Mouse (Mus musculus): ENCODE data around the gene Ndrg2. TPM values are rescaled to one million over a fixed set of nuclear protein-coding genes. Genes with fewer than 3 reads are reported as not detected.

The Ndrg2 gene
- polyA plus RNA-seq (2014; fragmentation: Nextera tagmentation; extraction: Ambion mirVana) = 7.5 and 10.6 TPM in 2 replicates

DNA sequence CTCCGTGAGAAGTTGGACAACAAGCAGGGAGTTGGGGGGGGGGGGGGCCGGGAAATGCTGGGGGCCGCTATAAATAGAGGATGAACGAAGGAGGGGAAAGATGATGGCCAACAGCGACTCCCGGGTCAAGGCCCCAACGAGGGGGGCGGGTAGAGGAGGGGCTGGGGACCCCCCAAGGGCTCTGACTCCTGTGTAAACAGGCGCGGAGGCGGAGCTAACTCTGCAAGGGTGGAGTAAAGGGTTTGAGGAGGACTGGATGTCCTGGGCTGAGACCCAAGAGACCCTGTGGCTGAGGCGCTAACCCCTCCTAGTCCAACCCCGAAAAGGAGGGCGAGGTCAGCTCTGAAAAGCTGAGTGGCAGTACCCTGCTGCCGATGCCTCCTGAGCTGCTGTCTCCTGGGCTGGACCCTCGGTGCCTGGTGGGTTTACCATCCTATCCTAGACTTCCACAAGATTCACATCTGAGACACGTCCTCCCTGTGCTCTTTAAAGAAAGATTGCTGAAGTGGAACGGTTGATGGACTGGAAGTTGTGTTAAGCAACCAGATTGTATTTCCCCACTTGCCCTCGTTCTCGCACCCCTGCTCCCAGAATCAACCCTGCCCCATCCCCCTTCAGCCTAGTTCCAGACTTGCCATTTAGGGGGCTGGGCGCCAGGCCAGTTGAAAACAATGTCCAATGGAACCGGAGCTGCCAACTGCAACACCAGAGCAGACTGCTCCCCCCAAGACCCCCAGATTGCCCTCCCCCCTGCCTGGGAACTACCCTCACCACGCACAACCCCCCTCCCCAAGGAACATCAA lies at the start of gene Ndrg2:
Gene Ndrg2 (minus strand): TSS at position 199 of the 803 bp plus-strand sequence.
- Histone ChIP-seq H3K4me1 (ENCODE audit: control insufficient read depth, insufficient read depth, low read length) (peaks cover 7% of the 10 kb centered on the region), H3K9ac (ENCODE audit: low read length) (peak within 1 kb of the TSS; percentile 69), H3K4me2 (peak within 1 kb of the TSS; percentile 100), H3K4me3 (ENCODE audit: low read depth, low read length) (peak within 1 kb of the TSS; percentile 56), H3K36me3 (ENCODE audit: control insufficient read depth, insufficient read depth, low read length) (no peaks in the 10 kb centered on the region), H3K27ac (ENCODE audit: low read depth, low read length) (no peak within 1 kb of the TSS; the same call in 1 of the 2 replicates), H3K27me3 (ENCODE audit: control insufficient read depth, insufficient read depth, low read length) (peaks cover 6% of the 10 kb centered on the region), H3K9me3 (ENCODE audit: control insufficient read depth, low read length) (no peaks in the 10 kb centered on the region)
- ATAC-seq (ENCODE audit: low FRiP score) = peak; percentile 74
- 3% methylated on average over 22 of the region's 23 CpGs for WGBS
- DNase-seq (ENCODE audit: low spot score, missing footprints) = peak; percentile 90

DNA sequence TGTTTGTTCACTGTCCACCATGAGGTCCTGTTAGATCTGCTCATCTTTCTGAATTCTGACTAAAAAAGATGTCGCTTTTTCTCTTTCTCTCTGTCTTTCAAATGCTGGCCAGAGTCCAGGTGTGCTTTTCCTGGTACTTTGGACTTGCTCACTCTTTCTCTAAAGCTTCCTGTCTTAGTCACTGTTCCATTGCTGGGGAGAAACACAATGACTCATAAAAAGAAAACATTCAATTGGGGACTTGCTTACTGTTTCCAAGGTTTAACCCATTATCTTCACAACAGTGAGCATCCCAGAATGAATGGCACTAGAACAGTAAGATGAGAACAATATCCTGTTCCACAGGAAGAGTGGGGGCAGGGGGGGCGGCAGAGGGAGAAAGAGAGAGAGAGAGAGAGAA lies 46.4 kb upstream of the Ndrg2 start:
- no peak for ATAC-seq (ENCODE audit: low FRiP score)

DNA sequence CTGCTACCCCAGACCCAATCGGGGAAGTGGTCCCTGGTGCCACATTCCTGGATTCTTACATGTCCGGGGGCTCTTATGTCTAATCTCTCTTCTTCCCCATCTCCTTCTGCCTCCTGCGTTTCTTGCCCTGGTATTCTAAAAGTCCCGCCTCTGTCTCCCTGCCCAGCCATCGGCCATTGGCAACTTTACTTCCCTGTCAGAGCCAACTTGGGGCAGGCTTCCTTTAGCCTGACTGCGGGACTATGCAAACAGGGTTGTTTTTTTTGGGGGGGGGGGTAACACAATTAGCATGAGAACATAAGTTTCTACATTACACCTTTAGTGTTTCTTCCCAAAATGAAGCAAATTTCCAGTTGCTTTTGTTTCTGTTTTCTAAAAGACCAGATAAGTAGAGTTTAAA lies 29.4 kb upstream of the Ndrg2 start:
- Histone ChIP-seq H3K27ac (ENCODE audit: low read depth, low read length) (no peak overlapping the region), H3K4me2 (no peak overlapping the region), H3K9me3 (ENCODE audit: control insufficient read depth, low read length) (no peaks in the 10 kb centered on the region), H3K4me1 (ENCODE audit: control insufficient read depth, insufficient read depth, low read length) (no peaks in the 10 kb centered on the region), H3K9ac (ENCODE audit: low read length) (no peak overlapping the region), H3K36me3 (ENCODE audit: control insufficient read depth, insufficient read depth, low read length) (no peaks in the 10 kb centered on the region), H3K4me3 (ENCODE audit: low read depth, low read length) (no peak overlapping the region), H3K27me3 (ENCODE audit: control insufficient read depth, insufficient read depth, low read length) (no peaks in the 10 kb centered on the region)
- ATAC-seq (ENCODE audit: low FRiP score) = no peak
- no peak for DNase-seq (ENCODE audit: low spot score, missing footprints)
- WGBS = 83% methylated on average over 6 of the region's 6 CpGs

More for the DNA sequence above, 46.4 kb upstream of the Ndrg2 start:
- Histone ChIP-seq H3K36me3 (ENCODE audit: control insufficient read depth, insufficient read depth, low read length) (no peaks in the 10 kb centered on the region), H3K4me2 (no peak overlapping the region), H3K9me3 (ENCODE audit: control insufficient read depth, low read length) (no peaks in the 10 kb centered on the region; the same call in 1 of the 2 replicates), H3K4me3 (ENCODE audit: low read depth, low read length) (no peak overlapping the region), H3K4me1 (ENCODE audit: control insufficient read depth, insufficient read depth, low read length) (no peaks in the 10 kb centered on the region), H3K27me3 (ENCODE audit: control insufficient read depth, insufficient read depth, low read length) (no peaks in the 10 kb centered on the region), H3K27ac (ENCODE audit: low read depth, low read length) (no peak overlapping the region), H3K9ac (ENCODE audit: low read length) (no peak overlapping the region)
- DNase-seq (ENCODE audit: low spot score, missing footprints) = no peak
- WGBS = 89% methylated on average over 2 of the region's 2 CpGs

DNA sequence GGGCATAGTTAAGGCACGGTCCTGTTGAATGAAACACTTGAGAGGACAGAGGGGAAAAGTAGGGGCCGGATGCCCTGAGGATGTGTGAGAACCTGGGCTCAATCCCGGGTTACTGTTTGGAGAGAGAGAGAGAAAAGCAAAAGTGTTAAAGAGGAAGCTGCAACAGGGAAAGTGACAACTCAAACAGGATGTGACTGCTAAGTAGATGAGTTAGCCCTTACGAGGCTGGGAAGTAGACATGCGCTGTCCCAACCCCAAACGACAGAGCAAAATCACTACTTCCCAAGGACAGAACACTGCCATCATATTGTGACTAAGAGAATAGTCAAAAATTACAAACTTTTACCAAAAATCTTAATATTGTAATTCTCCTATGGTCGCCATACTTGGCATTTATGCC lies 28.3 kb upstream of the Ndrg2 start:
- 77% methylated on average over 7 of the region's 7 CpGs for WGBS
- ATAC-seq (ENCODE audit: low FRiP score) = no peak
- no peaks in the 10 kb centered on the region for H3K9me3 ChIP-seq (ENCODE audit: control insufficient read depth, low read length)
- H3K9ac ChIP-seq (ENCODE audit: low read length) = no peak overlapping the region
- H3K4me1 ChIP-seq (ENCODE audit: control insufficient read depth, insufficient read depth, low read length) = no peaks in the 10 kb centered on the region
- H3K27ac ChIP-seq (ENCODE audit: low read depth, low read length) = no peak overlapping the region
- DNase-seq (ENCODE audit: low spot score, missing footprints) = no peak
- H3K4me3 ChIP-seq (ENCODE audit: low read depth, low read length) = no peak overlapping the region
- H3K4me2 ChIP-seq = no peak overlapping the region
- no peaks in the 10 kb centered on the region for H3K27me3 ChIP-seq (ENCODE audit: control insufficient read depth, insufficient read depth, low read length)
- no peaks in the 10 kb centered on the region for H3K36me3 ChIP-seq (ENCODE audit: control insufficient read depth, insufficient read depth, low read length)

DNA sequence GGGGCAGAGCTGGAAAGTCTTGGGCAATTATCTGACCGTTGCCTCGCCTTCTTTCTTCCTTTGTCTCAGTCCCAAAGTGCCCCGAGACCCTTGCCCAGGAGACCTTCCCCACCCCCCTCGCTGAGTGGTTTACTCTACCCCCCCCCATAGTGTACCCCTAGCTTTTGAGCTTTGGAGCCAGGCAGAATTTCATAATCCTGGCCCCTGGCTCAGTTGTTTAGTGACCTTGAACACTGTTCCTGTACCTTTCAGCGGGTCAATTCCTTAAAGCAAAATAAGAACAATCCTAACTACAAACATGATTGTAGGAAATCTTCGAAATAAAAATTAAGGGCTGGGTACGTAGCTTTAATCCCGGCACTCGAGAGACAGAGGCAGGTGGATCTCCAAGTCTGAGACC lies 27.6 kb upstream of the Ndrg2 start:
- 59% methylated on average over 9 of the region's 9 CpGs for WGBS
- Histone ChIP-seq H3K4me1 (ENCODE audit: control insufficient read depth, insufficient read depth, low read length) (no peaks in the 10 kb centered on the region), H3K4me3 (ENCODE audit: low read depth, low read length) (no peak overlapping the region), H3K36me3 (ENCODE audit: control insufficient read depth, insufficient read depth, low read length) (no peaks in the 10 kb centered on the region), H3K9ac (ENCODE audit: low read length) (no peak overlapping the region), H3K27me3 (ENCODE audit: control insufficient read depth, insufficient read depth, low read length) (no peaks in the 10 kb centered on the region), H3K27ac (ENCODE audit: low read depth, low read length) (no peak overlapping the region), H3K9me3 (ENCODE audit: control insufficient read depth, low read length) (no peaks in the 10 kb centered on the region), H3K4me2 (no peak overlapping the region)
- DNase-seq (ENCODE audit: low spot score, missing footprints) (no peak), ATAC-seq (ENCODE audit: low FRiP score) (no peak)

DNA sequence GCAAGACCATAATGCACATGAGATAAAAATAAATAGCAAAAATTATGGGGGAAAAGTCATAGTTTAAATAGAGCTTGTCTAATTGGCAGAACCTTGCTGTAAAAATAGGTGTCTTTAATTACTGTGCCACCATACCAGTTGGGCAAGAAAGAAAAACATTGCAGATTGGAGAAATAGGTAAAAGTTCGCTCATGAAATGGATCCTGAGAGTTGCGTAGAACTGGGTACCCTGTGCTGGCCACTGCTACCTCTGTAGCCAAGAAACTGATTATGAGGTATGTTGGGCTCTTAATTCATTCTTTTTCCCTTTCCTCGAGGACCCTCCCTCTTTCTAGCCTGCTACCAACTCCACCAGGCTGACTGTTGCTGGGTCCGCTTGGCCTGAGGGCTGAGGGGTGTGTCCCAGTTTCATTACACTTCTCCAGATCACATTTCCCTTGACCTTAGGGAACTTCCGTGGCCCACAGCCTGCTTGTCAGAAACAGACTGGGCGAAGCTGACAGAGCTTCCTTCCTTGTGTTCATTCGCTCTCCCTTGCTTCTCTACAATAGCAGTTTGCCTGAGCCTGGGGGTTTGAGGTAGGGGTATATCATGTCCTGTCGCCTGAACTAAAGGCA lies 27.1 kb upstream of the Ndrg2 start:
- H3K4me2 ChIP-seq = no peak overlapping the region
- no peaks in the 10 kb centered on the region for H3K9me3 ChIP-seq (ENCODE audit: control insufficient read depth, low read length)
- no peak overlapping the region for H3K4me3 ChIP-seq (ENCODE audit: low read depth, low read length)
- DNase-seq (ENCODE audit: low spot score, missing footprints) = no peak
- no peaks in the 10 kb centered on the region for H3K4me1 ChIP-seq (ENCODE audit: control insufficient read depth, insufficient read depth, low read length)
- no peak overlapping the region for H3K27ac ChIP-seq (ENCODE audit: low read depth, low read length)
- ATAC-seq (ENCODE audit: low FRiP score) = no peak
- H3K9ac ChIP-seq (ENCODE audit: low read length) = no peak overlapping the region
- no peaks in the 10 kb centered on the region for H3K27me3 ChIP-seq (ENCODE audit: control insufficient read depth, insufficient read depth, low read length)
- H3K36me3 ChIP-seq (ENCODE audit: control insufficient read depth, insufficient read depth, low read length) = no peaks in the 10 kb centered on the region
- WGBS = 48% methylated on average over 8 of the region's 8 CpGs

DNA sequence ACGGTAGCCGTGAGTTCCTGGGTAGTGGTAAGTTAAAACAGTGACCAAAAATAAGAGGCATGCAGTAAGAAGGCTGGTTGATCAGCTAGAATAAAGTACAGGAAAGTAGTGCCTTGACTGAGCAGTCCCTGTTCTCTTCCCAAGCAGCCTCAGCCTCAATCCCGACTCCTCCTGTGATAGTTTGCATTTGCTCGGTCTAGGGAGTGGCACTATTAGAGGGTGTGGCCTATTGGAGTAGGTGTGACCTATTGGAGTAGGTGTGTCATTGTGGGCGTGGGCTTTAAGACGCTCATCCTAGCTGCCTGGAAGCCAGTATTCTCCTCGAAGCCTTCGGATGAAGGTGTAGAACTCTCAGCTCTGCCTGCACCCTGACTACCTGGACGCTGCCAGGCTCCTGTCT lies 25.0 kb upstream of the Ndrg2 start:
- no peaks in the 10 kb centered on the region for H3K4me1 ChIP-seq (ENCODE audit: control insufficient read depth, insufficient read depth, low read length)
- ATAC-seq (ENCODE audit: low FRiP score) (peak; percentile 30; the same call in 1 of the 2 replicates), DNase-seq (ENCODE audit: low spot score, missing footprints) (no peak)
- no peak overlapping the region for H3K9ac ChIP-seq (ENCODE audit: low read length)
- 91% methylated on average over 9 of the region's 9 CpGs for WGBS
- H3K27me3 ChIP-seq (ENCODE audit: control insufficient read depth, insufficient read depth, low read length) = no peaks in the 10 kb centered on the region
- H3K4me3 ChIP-seq (ENCODE audit: low read depth, low read length) = no peak overlapping the region
- no peak overlapping the region for H3K4me2 ChIP-seq
- H3K27ac ChIP-seq (ENCODE audit: low read depth, low read length) = no peak overlapping the region
- H3K36me3 ChIP-seq (ENCODE audit: control insufficient read depth, insufficient read depth, low read length) = no peaks in the 10 kb centered on the region
- H3K9me3 ChIP-seq (ENCODE audit: control insufficient read depth, low read length) = no peaks in the 10 kb centered on the region

DNA sequence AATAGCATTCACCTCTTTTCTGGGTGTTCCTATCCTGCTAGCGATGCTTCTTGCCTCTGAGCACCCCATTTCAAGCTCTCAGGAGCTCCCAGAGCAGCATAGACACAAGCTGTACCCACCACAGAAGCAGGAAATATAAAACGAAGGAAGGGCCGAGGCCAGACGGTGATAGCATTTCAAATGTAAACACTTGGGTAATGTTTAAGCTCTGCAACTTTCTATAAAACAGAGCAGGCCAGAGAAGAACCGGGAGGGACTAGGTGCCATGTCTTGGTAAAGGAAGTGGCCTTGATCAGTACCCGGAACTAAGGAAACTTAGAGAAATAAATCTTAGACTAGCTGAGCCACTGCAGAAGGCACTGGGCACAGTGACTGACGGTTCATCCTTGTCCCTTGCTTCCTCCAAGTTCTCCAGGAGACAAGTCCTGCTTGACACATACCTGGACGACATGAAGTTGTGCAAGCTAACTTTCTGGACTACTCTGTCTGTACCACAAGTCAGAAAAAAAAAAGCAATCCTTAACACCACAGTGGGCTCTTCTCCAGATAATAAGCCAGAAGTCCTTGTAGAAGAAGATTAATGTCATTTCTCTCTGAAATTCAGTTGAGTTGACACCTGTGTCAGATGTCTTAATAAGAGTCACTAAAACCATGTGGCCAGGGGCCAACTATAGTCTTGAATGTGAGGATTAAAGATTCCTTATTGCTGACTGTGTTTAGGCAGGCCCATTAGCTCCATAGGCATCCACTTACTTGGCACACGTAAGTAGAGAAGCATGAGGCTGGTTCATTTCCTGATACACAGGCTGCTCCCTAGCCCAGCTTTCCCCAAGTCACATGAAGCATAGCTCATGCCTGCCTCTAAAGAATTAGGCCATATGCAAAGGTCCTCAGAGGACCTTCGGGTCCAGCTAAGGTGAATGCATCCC lies 18.4 kb upstream of the Ndrg2 start:
- no peaks in the 10 kb centered on the region for H3K27me3 ChIP-seq (ENCODE audit: control insufficient read depth, insufficient read depth, low read length)
- WGBS = 79% methylated on average over 10 of the region's 10 CpGs
- H3K4me1 ChIP-seq (ENCODE audit: control insufficient read depth, insufficient read depth, low read length) = no peaks in the 10 kb centered on the region
- no peaks in the 10 kb centered on the region for H3K9me3 ChIP-seq (ENCODE audit: control insufficient read depth, low read length)
- ATAC-seq (ENCODE audit: low FRiP score) (no peak), DNase-seq (ENCODE audit: low spot score, missing footprints) (peak; percentile 54)
- H3K27ac ChIP-seq (ENCODE audit: low read depth, low read length) = no peak overlapping the region
- no peak overlapping the region for H3K4me2 ChIP-seq
- H3K9ac ChIP-seq (ENCODE audit: low read length) = no peak overlapping the region
- no peak overlapping the region for H3K4me3 ChIP-seq (ENCODE audit: low read depth, low read length)
- no peaks in the 10 kb centered on the region for H3K36me3 ChIP-seq (ENCODE audit: control insufficient read depth, insufficient read depth, low read length)
